Mouse (Mus musculus): ENCODE data around the gene Wnt3. TPM values are rescaled to one million over a fixed set of nuclear protein-coding genes. Genes with fewer than 3 reads are reported as not detected.

The Wnt3 gene
- polyA plus RNA-seq, 1 experiment from 2014 or later = 0.51 TPM

DNA sequence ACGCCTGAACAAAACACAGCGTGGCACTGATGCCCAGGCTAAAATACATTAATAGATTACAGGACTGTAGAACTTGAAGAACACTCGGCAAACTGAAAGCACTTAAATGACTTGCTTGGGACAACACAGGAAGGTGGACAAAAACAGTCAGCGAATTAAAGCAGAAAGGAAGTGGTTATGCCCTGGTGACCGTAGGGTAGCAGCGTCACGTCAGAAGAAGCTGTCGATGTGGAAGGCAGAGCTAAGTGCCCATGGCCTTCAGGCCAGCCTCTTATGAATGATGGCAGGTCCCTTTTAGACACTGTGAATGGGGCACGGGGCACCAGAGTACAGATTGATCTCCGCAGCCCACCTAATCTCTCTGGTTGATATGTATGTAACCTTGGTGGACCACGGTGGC lies 74.3 kb downstream of the Wnt3 start:
- H3K9ac ChIP-seq (ENCODE audit: low read depth, low read length) = no peak overlapping the region
- H3K4me3 ChIP-seq (ENCODE audit: low read depth, low read length) = no peak overlapping the region
- TF ChIP-seq CTCF (IDR thresholded peaks at IDR 0.05; ENCODE audit: low read depth) = no peak
- no peaks in the 10 kb centered on the region for H3K4me1 ChIP-seq (replicated peaks; ENCODE audit: control insufficient read depth, insufficient read depth, low read length)
- H3K27ac ChIP-seq (ENCODE audit: low read depth, low read length) = no peak overlapping the region
- no peak for ATAC-seq
- H3K27me3 ChIP-seq (replicated peaks; ENCODE audit: control insufficient read depth, insufficient read depth, low read length) = no peaks in the 10 kb centered on the region
- H3K4me2 ChIP-seq (replicated peaks; ENCODE audit: low read depth) = no peak overlapping the region
- no peaks in the 10 kb centered on the region for H3K9me3 ChIP-seq (ENCODE audit: control insufficient read depth)
- H3K36me3 ChIP-seq (ENCODE audit: control insufficient read depth, insufficient read depth) = peaks cover 3% of the 10 kb centered on the region; the same call in 1 of the 2 replicates
- WGBS = 93% methylated on average over 11 of the region's 11 CpGs

DNA sequence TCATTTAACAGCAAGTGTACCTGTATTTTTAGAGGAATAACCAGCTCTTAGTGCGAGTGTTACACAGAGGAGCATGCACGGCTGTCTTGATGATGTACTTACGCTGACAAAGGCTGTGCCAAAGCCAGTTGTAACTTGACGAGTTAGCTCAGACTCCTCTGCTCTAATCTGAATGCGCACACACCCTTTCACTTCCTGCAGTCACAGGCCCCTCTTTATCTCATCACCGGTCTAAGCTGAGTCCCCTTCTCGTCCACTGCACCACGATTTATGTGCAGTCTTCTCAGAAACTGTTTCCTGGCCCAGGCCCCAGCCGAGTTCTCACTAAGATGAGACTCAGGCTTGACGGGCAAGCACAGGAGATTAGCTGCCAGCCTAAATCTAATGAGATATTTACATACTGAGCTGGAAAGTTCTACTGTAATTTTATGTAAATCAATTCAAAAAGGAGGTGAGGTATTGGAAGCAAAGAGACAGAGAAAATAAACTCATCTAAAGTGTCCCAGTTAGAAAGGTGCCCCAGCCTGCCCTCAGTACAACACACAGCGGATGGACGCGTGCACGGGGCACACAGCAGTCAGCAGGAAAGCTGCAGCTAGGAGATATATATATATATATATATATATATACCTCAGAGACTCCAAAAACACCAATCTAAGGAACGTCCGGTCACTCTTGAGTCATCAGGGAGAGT lies 78.8 kb downstream of the Wnt3 start:
- Histone ChIP-seq H3K36me3 (ENCODE audit: control insufficient read depth, insufficient read depth) (peaks cover 16% of the 10 kb centered on the region), H3K4me2 (replicated peaks; ENCODE audit: low read depth) (no peak overlapping the region), H3K4me3 (ENCODE audit: low read depth, low read length) (no peak overlapping the region), H3K27me3 (replicated peaks; ENCODE audit: control insufficient read depth, insufficient read depth, low read length) (no peaks in the 10 kb centered on the region), H3K9ac (ENCODE audit: low read depth, low read length) (no peak overlapping the region), H3K4me1 (replicated peaks; ENCODE audit: control insufficient read depth, insufficient read depth, low read length) (no peaks in the 10 kb centered on the region), H3K9me3 (ENCODE audit: control insufficient read depth) (no peaks in the 10 kb centered on the region), H3K27ac (ENCODE audit: low read depth, low read length) (no peak overlapping the region)
- ATAC-seq = no peak
- 69% methylated on average over 16 of the region's 16 CpGs for WGBS
- TF ChIP-seq CTCF (IDR thresholded peaks at IDR 0.05; ENCODE audit: low read depth) = no peak

DNA sequence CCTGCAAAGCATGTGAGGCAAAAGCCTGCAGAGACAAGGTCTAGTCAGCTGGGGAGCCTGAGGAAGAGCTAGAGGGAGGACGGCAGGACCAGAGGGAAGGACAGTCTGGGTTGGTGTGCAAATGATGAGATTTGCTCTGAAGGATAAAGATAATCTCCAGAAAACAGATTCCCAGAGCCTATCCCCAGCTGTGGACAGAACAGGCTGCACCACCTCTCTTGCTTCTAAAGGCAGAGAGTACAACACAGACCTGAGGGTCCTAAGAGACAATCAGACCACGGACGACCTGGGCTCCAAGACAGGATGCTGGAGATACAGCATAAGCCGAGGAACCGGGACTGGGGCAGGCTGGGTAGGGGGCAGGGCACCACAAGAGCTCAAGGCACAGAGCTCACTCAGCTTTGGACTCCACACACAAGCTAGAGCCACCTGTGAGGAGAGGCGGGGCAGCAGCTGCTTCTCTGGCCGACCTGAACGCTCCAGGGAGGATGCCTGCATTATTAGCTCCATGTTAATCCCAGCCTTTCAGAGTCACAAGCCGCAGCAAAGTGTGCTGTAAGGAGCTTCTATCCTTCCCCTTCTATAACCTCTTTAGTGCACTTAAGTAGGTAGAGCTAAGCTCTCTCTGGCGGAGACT lies 79.5 kb downstream of the Wnt3 start:
- ATAC-seq = no peak
- Histone ChIP-seq H3K27me3 (replicated peaks; ENCODE audit: control insufficient read depth, insufficient read depth, low read length) (no peaks in the 10 kb centered on the region), H3K9me3 (ENCODE audit: control insufficient read depth) (no peaks in the 10 kb centered on the region), H3K4me1 (replicated peaks; ENCODE audit: control insufficient read depth, insufficient read depth, low read length) (no peaks in the 10 kb centered on the region), H3K36me3 (ENCODE audit: control insufficient read depth, insufficient read depth) (peaks cover 16% of the 10 kb centered on the region), H3K9ac (ENCODE audit: low read depth, low read length) (no peak overlapping the region), H3K27ac (ENCODE audit: low read depth, low read length) (no peak overlapping the region), H3K4me3 (ENCODE audit: low read depth, low read length) (no peak overlapping the region), H3K4me2 (replicated peaks; ENCODE audit: low read depth) (no peak overlapping the region)
- 69% methylated on average over 10 of the region's 10 CpGs for WGBS
- no peak for TF ChIP-seq CTCF (IDR thresholded peaks at IDR 0.05; ENCODE audit: low read depth)

DNA sequence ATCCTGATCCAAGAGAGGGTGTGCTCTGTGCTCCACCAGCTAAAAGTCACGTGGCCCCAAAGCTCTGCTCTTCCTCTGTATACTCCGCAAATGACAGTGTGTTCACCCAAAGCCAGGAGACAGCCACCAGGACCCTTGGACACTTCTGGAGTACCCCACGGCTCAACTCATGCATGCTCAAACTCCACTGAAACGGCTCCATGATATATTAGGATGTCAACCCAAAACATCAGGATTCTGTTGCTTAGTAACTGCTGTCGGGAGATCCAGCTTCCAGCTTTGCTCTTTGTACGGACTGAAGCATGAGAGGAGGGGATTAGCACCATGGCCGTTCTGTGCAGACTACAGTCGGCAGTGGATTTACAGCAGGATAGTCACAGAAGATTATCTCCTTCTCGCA lies 80.3 kb downstream of the Wnt3 start:
- H3K9ac ChIP-seq (ENCODE audit: low read depth, low read length) = no peak overlapping the region
- no peak overlapping the region for H3K4me3 ChIP-seq (ENCODE audit: low read depth, low read length)
- H3K27ac ChIP-seq (ENCODE audit: low read depth, low read length) = no peak overlapping the region
- TF ChIP-seq CTCF (IDR thresholded peaks at IDR 0.05; ENCODE audit: low read depth) = no peak
- H3K4me1 ChIP-seq (replicated peaks; ENCODE audit: control insufficient read depth, insufficient read depth, low read length) = no peaks in the 10 kb centered on the region
- H3K27me3 ChIP-seq (replicated peaks; ENCODE audit: control insufficient read depth, insufficient read depth, low read length) = no peaks in the 10 kb centered on the region
- 69% methylated on average over 9 of the region's 9 CpGs for WGBS
- peaks cover 17% of the 10 kb centered on the region for H3K36me3 ChIP-seq (ENCODE audit: control insufficient read depth, insufficient read depth)
- H3K9me3 ChIP-seq (ENCODE audit: control insufficient read depth) = no peaks in the 10 kb centered on the region
- no peak overlapping the region for H3K4me2 ChIP-seq (replicated peaks; ENCODE audit: low read depth)
- no peak for ATAC-seq

DNA sequence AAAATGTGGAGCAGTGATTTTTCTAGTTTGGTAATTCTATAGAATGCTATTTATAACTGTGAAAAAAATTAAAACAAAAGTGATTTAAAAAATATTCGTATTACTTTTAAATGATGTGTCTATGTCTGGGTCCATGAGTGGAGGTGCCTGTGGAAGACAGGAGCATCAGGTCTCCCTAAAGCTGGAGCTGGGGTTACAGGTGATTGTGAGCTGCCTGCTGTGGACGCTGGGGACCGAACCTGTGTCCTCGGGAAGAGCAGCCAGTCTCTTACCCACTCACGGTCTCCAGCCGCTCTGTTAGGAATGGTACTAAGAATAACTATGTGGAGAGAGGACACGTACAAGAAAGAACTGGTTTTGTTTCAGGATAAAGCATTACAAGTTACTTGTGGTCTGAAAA lies 82.7 kb downstream of the Wnt3 start:
- Histone ChIP-seq H3K9ac (ENCODE audit: low read depth, low read length) (no peak overlapping the region), H3K27ac (ENCODE audit: low read depth, low read length) (no peak overlapping the region), H3K4me2 (replicated peaks; ENCODE audit: low read depth) (no peak overlapping the region), H3K27me3 (replicated peaks; ENCODE audit: control insufficient read depth, insufficient read depth, low read length) (no peaks in the 10 kb centered on the region), H3K9me3 (ENCODE audit: control insufficient read depth) (no peaks in the 10 kb centered on the region), H3K4me3 (ENCODE audit: low read depth, low read length) (no peak overlapping the region), H3K36me3 (ENCODE audit: control insufficient read depth, insufficient read depth) (peaks cover 29% of the 10 kb centered on the region), H3K4me1 (replicated peaks; ENCODE audit: control insufficient read depth, insufficient read depth, low read length) (no peaks in the 10 kb centered on the region)
- TF ChIP-seq CTCF (IDR thresholded peaks at IDR 0.05; ENCODE audit: low read depth) = no peak
- 91% methylated on average over 7 of the region's 7 CpGs for WGBS
- ATAC-seq = no peak

DNA sequence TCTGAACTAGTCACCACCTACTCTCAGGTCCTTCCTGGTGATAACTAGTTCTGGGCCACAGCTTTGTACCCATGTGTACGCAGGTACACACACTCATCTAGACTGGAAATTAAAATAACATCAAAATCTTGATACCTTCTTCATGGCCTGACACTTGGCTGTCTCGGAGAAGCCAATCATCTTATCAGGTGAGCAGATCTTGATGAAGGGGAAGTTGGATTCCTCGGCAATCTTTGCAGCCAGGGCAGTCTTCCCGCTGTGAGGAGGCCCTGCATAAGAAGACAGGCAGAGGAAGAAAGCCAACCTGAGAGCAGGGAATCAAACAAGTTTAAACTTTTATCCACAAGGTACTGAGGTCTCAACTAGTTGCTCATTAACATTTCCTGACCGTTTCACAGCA lies 84.8 kb downstream of the Wnt3 start:
- no peak for ATAC-seq
- Histone ChIP-seq H3K9ac (ENCODE audit: low read depth, low read length) (no peak overlapping the region), H3K36me3 (ENCODE audit: control insufficient read depth, insufficient read depth) (peaks cover 32% of the 10 kb centered on the region), H3K4me1 (replicated peaks; ENCODE audit: control insufficient read depth, insufficient read depth, low read length) (no peaks in the 10 kb centered on the region), H3K4me3 (ENCODE audit: low read depth, low read length) (no peak overlapping the region), H3K27me3 (replicated peaks; ENCODE audit: control insufficient read depth, insufficient read depth, low read length) (no peaks in the 10 kb centered on the region), H3K27ac (ENCODE audit: low read depth, low read length) (no peak overlapping the region), H3K4me2 (replicated peaks; ENCODE audit: low read depth) (no peak overlapping the region), H3K9me3 (ENCODE audit: control insufficient read depth) (no peaks in the 10 kb centered on the region)
- WGBS = 45% methylated on average over 5 of the region's 5 CpGs
- TF ChIP-seq CTCF (IDR thresholded peaks at IDR 0.05; ENCODE audit: low read depth) = no peak

Data from intestine, postnatal 0 days (tissue).